Mouse (Mus musculus): ENCODE measurements around the gene Daam2.
A peak's percentile ranks its signal among the peaks of the same experiment; 100 is the strongest.
"Not testable (repeated sequence)": the region's sequence is repeated elsewhere in the genome, so short reads cannot be mapped to it uniquely, and the experiment has no call there.

Gene Daam2

GRCm38 (mm10) chr17:49475174-49475573 is 89.0 kb downstream of the Daam2 start:
- no peak for DNase-seq

- no peak for DNase-seq
Measured at GRCm38 (mm10) chr17:49474051-49474450, 90.1 kb downstream of the Daam2 start.

- no peak for DNase-seq
Measured at GRCm38 (mm10) chr17:49472626-49473025, 91.5 kb downstream of the Daam2 start.

- DNase-seq, result peak; percentile 79
Measured at GRCm38 (mm10) chr17:49468223-49468622, 95.9 kb downstream of the Daam2 start.

- no peak for DNase-seq
Measured at GRCm38 (mm10) chr17:49464884-49465283, 99.3 kb downstream of the Daam2 start.

- no peak for DNase-seq
Measured at GRCm38 (mm10) chr17:49458386-49458785, 105.8 kb downstream of the Daam2 start.

GRCm38 (mm10) chr17:49457833-49458232 is 106.3 kb downstream of the Daam2 start:
- no peak for DNase-seq

- DNase-seq, result no peak
Measured at GRCm38 (mm10) chr17:49456334-49456733, 107.8 kb downstream of the Daam2 start.

GRCm38 (mm10) chr17:49450922-49451321 is 113.2 kb downstream of the Daam2 start:
- no peak for DNase-seq

- DNase-seq, result no peak
Measured at GRCm38 (mm10) chr17:49449230-49449608, 114.9 kb downstream of the Daam2 start.

GRCm38 (mm10) chr17:49448570-49449229 is 115.4 kb downstream of the Daam2 start:
- peak in 1 of 2 experiments; percentile 42 for DNase-seq

- DNase-seq, result not testable (repeated sequence)
Measured at GRCm38 (mm10) chr17:49442841-49443240, 121.3 kb downstream of the Daam2 start.

- no peak for DNase-seq
Measured at GRCm38 (mm10) chr17:49440331-49441130, 123.6 kb downstream of the Daam2 start.

- DNase-seq, result no peak
Measured at GRCm38 (mm10) chr17:49439706-49440105, 124.4 kb downstream of the Daam2 start.

- no peak for DNase-seq
Measured at GRCm38 (mm10) chr17:49438822-49439574, 125.1 kb downstream of the Daam2 start.

GRCm38 (mm10) chr17:49437306-49437705 is 126.8 kb downstream of the Daam2 start:
- not testable (repeated sequence) for DNase-seq

GRCm38 (mm10) chr17:49436631-49437030 is 127.5 kb downstream of the Daam2 start:
- DNase-seq, result no peak

- DNase-seq, result no peak
Measured at GRCm38 (mm10) chr17:49435081-49435480, 129.1 kb downstream of the Daam2 start.

- DNase-seq, result no peak
Measured at GRCm38 (mm10) chr17:49434236-49434635, 129.9 kb downstream of the Daam2 start.

- no peak for DNase-seq
Measured at GRCm38 (mm10) chr17:49433071-49433470, 131.1 kb downstream of the Daam2 start.

- peak; percentile 62 to 69 for DNase-seq
Measured at GRCm38 (mm10) chr17:49432071-49432711, 132.0 kb downstream of the Daam2 start.

GRCm38 (mm10) chr17:49431176-49431575 is 133.0 kb downstream of the Daam2 start:
- DNase-seq, result no peak

- no peak for DNase-seq
Measured at GRCm38 (mm10) chr17:49430136-49430535, 134.0 kb downstream of the Daam2 start.
